Mouse (Mus musculus) ES-Bruce4 (cell line): ENCODE data around the gene Hoxc10.

ENCODE experiments used
- CTCF ChIP-seq: IDR thresholded peaks from one replicate; pipeline ENCODE4 v1.8.1; 2011; ENCODE audit warnings: low read depth, low read length
- EP300 ChIP-seq: IDR thresholded peaks from 2 replicates; pipeline ENCODE4 v1.6.1; 2011; ENCODE audit warnings: low read depth, low read length; ENCODE audit not compliant: insufficient read depth

DNA sequence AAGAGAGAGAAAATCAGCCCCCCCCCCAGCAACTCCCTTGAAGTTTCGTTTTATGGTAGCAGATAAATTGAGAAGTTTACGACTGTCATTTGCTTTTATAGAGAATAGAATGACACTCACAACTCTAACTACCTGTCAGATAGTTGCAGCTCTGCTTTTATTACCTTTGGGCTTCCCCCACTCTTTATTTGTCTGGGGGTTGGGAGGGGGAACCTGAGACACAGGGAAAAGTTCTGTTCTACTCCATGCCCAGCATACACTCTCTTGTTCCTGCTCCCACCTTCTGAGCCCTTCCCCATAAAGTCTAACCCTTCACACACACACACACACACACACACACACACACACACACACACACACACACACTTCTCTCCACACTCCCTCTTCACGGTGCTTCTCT is 26.3 kb downstream of the Hoxc10 start:
- TF ChIP-seq EP300 (no peak), CTCF (no peak)
